8 mouse cellular contexts compared by ENCODE assay signal in genomic region chr9:15357484-15358275, GRCm38 (mm10). TPM values are rescaled to one million over a fixed set of nuclear protein-coding genes. Genes with fewer than 3 reads are reported as not detected.
DNase-seq lines count a peak whose midpoint lies in the region; ATAC-seq and TF ChIP-seq lines count a peak whose summit lies in the region.

Gene Cep295, minus strand, starts transcription at chr9:15357788.

- H3ac ChIP-seq in C2C12 (ENCODE audit: control insufficient read depth, insufficient read length, low read depth) (peak within 1 kb of the TSS; percentile 57), myocyte (ENCODE audit: control insufficient read depth, insufficient read length) (peak within 1 kb of the TSS; percentile 49)

- peak; percentile 53 for TF ChIP-seq POLR2A in brain, embryonic 14.5 days (IDR thresholded peaks at IDR 0.05; ENCODE audit: borderline replicate concordance, extremely low read depth, insufficient read depth, insufficient read length, poor library complexity, severe bottlenecking)
- peak; percentile 63; the same call in 1 of the 2 replicates for TF ChIP-seq POLR2A in liver, adult 2 months (IDR thresholded peaks at IDR 0.05; ENCODE audit: extremely low read depth, insufficient read depth, low read length)
- TF ChIP-seq POLR2A in myocyte (IDR thresholded peaks at IDR 0.05; ENCODE audit: insufficient read length, low read depth) = peak; percentile 99

- peaks cover 7% of the 10 kb centered on the region for H3K36me3 ChIP-seq in C2C12 (ENCODE audit: control insufficient read depth, insufficient read depth)
- peaks cover 28% of the 10 kb centered on the region for H3K36me3 ChIP-seq in erythroblast, embryonic 14.5 days (ENCODE audit: control insufficient read depth)
- H3K36me3 ChIP-seq in heart, embryonic 11.5 days (ENCODE audit: control insufficient read depth, insufficient read depth, low read length) = no peaks in the 10 kb centered on the region
- H3K36me3 ChIP-seq in kidney, embryonic 16.5 days (ENCODE audit: insufficient read depth, low read length) = 0 out of 2 replicates have a peak, but pooled peaks cover 2% of the 10 kb centered on the region
- no peaks in the 10 kb centered on the region for H3K36me3 ChIP-seq in liver, adult 2 months (ENCODE audit: control insufficient read depth, insufficient read depth, low read length)
- peaks cover 3% of the 10 kb centered on the region for H3K36me3 ChIP-seq in myocyte (ENCODE audit: control insufficient read depth, insufficient read depth)
- no peaks in the 10 kb centered on the region for H3K36me3 ChIP-seq in splenic B cell, adult 2 months (ENCODE audit: control insufficient read depth, insufficient read depth, low read length, poor library complexity, severe bottlenecking)

- H3K27me3 ChIP-seq in C2C12 (ENCODE audit: control insufficient read depth, insufficient read depth, insufficient read length) = no peaks in the 10 kb centered on the region
- 0 out of 2 replicates have a peak, but pooled peaks cover 4% of the 10 kb centered on the region for H3K27me3 ChIP-seq in erythroblast, embryonic 14.5 days (ENCODE audit: control insufficient read depth)
- no peaks in the 10 kb centered on the region for H3K27me3 ChIP-seq in heart, embryonic 11.5 days (ENCODE audit: control insufficient read depth, insufficient read depth, low read length)
- 0 out of 2 replicates have a peak, but pooled peaks cover 5% of the 10 kb centered on the region for H3K27me3 ChIP-seq in kidney, embryonic 16.5 days (ENCODE audit: insufficient read depth, low read length)
- no peaks in the 10 kb centered on the region for H3K27me3 ChIP-seq in liver, adult 2 months (ENCODE audit: control insufficient read depth, insufficient read depth, low read length)
- no peaks in the 10 kb centered on the region for H3K27me3 ChIP-seq in myocyte (ENCODE audit: control insufficient read depth, insufficient read depth, insufficient read length)
- H3K27me3 ChIP-seq in splenic B cell, adult 2 months (ENCODE audit: control insufficient read depth, insufficient read depth, low read length, poor library complexity, severe bottlenecking) = no peaks in the 10 kb centered on the region

- no peak for TF ChIP-seq CTCF in C2C12 (IDR thresholded peaks at IDR 0.05; ENCODE audit: control insufficient read depth, insufficient read depth, insufficient read length)
- no peak for TF ChIP-seq CTCF in brain, embryonic 14.5 days (IDR thresholded peaks at IDR 0.05; ENCODE audit: borderline replicate concordance, extremely low read depth, insufficient read depth, insufficient read length)
- TF ChIP-seq CTCF in liver, adult 2 months (IDR thresholded peaks at IDR 0.05; ENCODE audit: low read depth, low read length) = no peak

- H3K79me2 ChIP-seq in C2C12 (ENCODE audit: control insufficient read depth, insufficient read depth) (peaks cover 34% of the 10 kb centered on the region), myocyte (ENCODE audit: control insufficient read depth, insufficient read depth) (peaks cover 22% of the 10 kb centered on the region)
- no peaks in the 10 kb centered on the region for H3K79me2 ChIP-seq in liver, adult 2 months (ENCODE audit: control insufficient read depth, insufficient read depth, low read length)

- ATAC-seq in heart, embryonic 11.5 days (replicated peaks; ENCODE audit: insufficient number of reproducible peaks, low FRiP score, low TSS enrichment) = peak; percentile 99
- ATAC-seq in kidney, embryonic 16.5 days (ENCODE audit: low FRiP score, low TSS enrichment) = peak; percentile 99

- DNase-seq in brain, embryonic 14.5 days (ENCODE audit: low read depth) = peak; percentile 99
- DNase-seq in liver, adult 2 months (ENCODE audit: extremely low read depth, low read depth, low spot score) = peak; percentile 76
- peak; percentile 97 for DNase-seq in splenic B cell, adult 2 months (ENCODE audit: low read depth, low spot score)

- WGBS in heart, embryonic 11.5 days (ENCODE audit: insufficient replicate concordance) = 3% methylated on average over 56 of the region's 60 CpGs
- WGBS in kidney, embryonic 16.5 days = 3% methylated on average over 60 of the region's 60 CpGs
- 1% methylated on average over 60 of the region's 60 CpGs for WGBS in liver, adult 2 months

- peaks cover 27% of the 10 kb centered on the region for H3K4me1 ChIP-seq in erythroblast, embryonic 14.5 days (ENCODE audit: control insufficient read depth)
- peaks cover 4% of the 10 kb centered on the region for H3K4me1 ChIP-seq in heart, embryonic 11.5 days (ENCODE audit: control insufficient read depth, insufficient read depth, low read length)
- H3K4me1 ChIP-seq in kidney, embryonic 16.5 days (ENCODE audit: insufficient read depth, low read length) = peaks cover 16% of the 10 kb centered on the region
- H3K4me1 ChIP-seq in liver, adult 2 months (ENCODE audit: control insufficient read depth, insufficient read depth, low read length) = no peaks in the 10 kb centered on the region

- H3K9me3 ChIP-seq in erythroblast, embryonic 14.5 days (ENCODE audit: control insufficient read depth, low read length) = no peaks in the 10 kb centered on the region
- H3K9me3 ChIP-seq in heart, embryonic 11.5 days (replicated peaks; ENCODE audit: control insufficient read depth, low read length) = no peaks in the 10 kb centered on the region
- H3K9me3 ChIP-seq in kidney, embryonic 16.5 days (ENCODE audit: low read length) = no peaks in the 10 kb centered on the region

- H3K9ac ChIP-seq in heart, embryonic 11.5 days (ENCODE audit: low read depth, low read length) = peak within 1 kb of the TSS; percentile 89
- peak within 1 kb of the TSS; percentile 82 for H3K9ac ChIP-seq in kidney, embryonic 16.5 days (replicated peaks; ENCODE audit: low read length)
- peak within 1 kb of the TSS; percentile 62 for H3K9ac ChIP-seq in liver, adult 2 months (ENCODE audit: low read depth, low read length)

- H3K79me3 ChIP-seq in C2C12 (ENCODE audit: low read depth) = peaks cover 20% of the 10 kb centered on the region

- peak within 1 kb of the TSS; percentile 79 for H3K4me2 ChIP-seq in heart, embryonic 11.5 days
- H3K4me2 ChIP-seq in kidney, embryonic 16.5 days (replicated peaks; ENCODE audit: low read depth, low read length) = peak within 1 kb of the TSS; percentile 58
- H3K4me2 ChIP-seq in myocyte (ENCODE audit: low read depth) = peak within 1 kb of the TSS; percentile 69

- peak within 1 kb of the TSS; percentile 77 for H3K27ac ChIP-seq in heart, embryonic 11.5 days (ENCODE audit: low read depth, low read length)
- peak within 1 kb of the TSS; percentile 84 for H3K27ac ChIP-seq in kidney, embryonic 16.5 days (ENCODE audit: low read length)
- peak within 1 kb of the TSS; percentile 8; the same call in 1 of the 2 replicates for H3K27ac ChIP-seq in liver, adult 2 months (replicated peaks; ENCODE audit: insufficient read depth, low read depth, low read length)

- H3K4me3 ChIP-seq in C2C12 (ENCODE audit: insufficient read depth, poor library complexity, severe bottlenecking) (peak within 1 kb of the TSS; percentile 66), myocyte (peak within 1 kb of the TSS; percentile 47)
- peak within 1 kb of the TSS; percentile 79 for H3K4me3 ChIP-seq in erythroblast, embryonic 14.5 days (replicated peaks)
- H3K4me3 ChIP-seq in heart, embryonic 11.5 days (ENCODE audit: low read depth, low read length) = peak within 1 kb of the TSS; percentile 77
- H3K4me3 ChIP-seq in kidney, embryonic 16.5 days (ENCODE audit: low read length) = peak within 1 kb of the TSS; percentile 83
- peak within 1 kb of the TSS; percentile 71 for H3K4me3 ChIP-seq in liver, adult 2 months (ENCODE audit: insufficient read depth, low read depth, low read length)

TF ChIP-seq in C2C12, 6 proteins besides CTCF, POLR2A, EP300 and RAD21:
- no peak for TF ChIP-seq MAX (IDR thresholded peaks at IDR 0.05)
- peak; percentile 95 for TF ChIP-seq CEBPB (IDR thresholded peaks at IDR 0.05; ENCODE audit: low read depth)

TF ChIP-seq in myocyte, 11 proteins besides CTCF, POLR2A, EP300 and RAD21:
- TF ChIP-seq MYOG (IDR thresholded peaks at IDR 0.05; ENCODE audit: control insufficient read depth in 1 of 3, insufficient read depth in 1 of 3, insufficient read length in 2 of 3, low read depth in 2 of 3) = peak in 2 of 3 experiments; percentile 31 to 41
- TF ChIP-seq SRF (IDR thresholded peaks at IDR 0.05; ENCODE audit: control insufficient read depth, insufficient read length, low read depth) = peak; percentile 78
- no peak for TF ChIP-seq MAX (IDR thresholded peaks at IDR 0.05; ENCODE audit: low read depth)
- peak; percentile 95 for TF ChIP-seq E2F4 (IDR thresholded peaks at IDR 0.05; ENCODE audit: insufficient read depth)
- TF ChIP-seq POLR2AphosphoS2 (IDR thresholded peaks at IDR 0.05; ENCODE audit: insufficient read length, low read depth) = peak; percentile 99
- TF ChIP-seq USF1 (IDR thresholded peaks at IDR 0.05; ENCODE audit: low read depth) = no peak
- TF ChIP-seq TCF12 (IDR thresholded peaks at IDR 0.05; ENCODE audit: insufficient read depth, poor library complexity, severe bottlenecking) = no peak
- TF ChIP-seq TCF3 (IDR thresholded peaks at IDR 0.05; ENCODE audit: insufficient read length, low read depth) = no peak
- peak in 2 of 3 experiments; percentile 12 to 41 for TF ChIP-seq MYOD1 (IDR thresholded peaks at IDR 0.05; ENCODE audit: control insufficient read depth in 1 of 3, insufficient read length in 2 of 3, low read depth in 2 of 3)
- TF ChIP-seq CEBPB (IDR thresholded peaks at IDR 0.05; ENCODE audit: insufficient read depth, poor library complexity, severe bottlenecking) = peak; percentile 95
- peak; percentile 18 for TF ChIP-seq REST (IDR thresholded peaks at IDR 0.05; ENCODE audit: insufficient read depth, insufficient read length)
TF ChIP-seq in myocyte: peak in this region for 7.

RNA-seq across cellular contexts. Expression of gene Cep295, which starts in this region (rescaled TPM):
- polyA plus RNA-seq in C2C12 (2012; fragmentation: generic; extraction: Trizol) (3.7 TPM), myocyte (2012; fragmentation: generic; extraction: Trizol) (2.6 TPM)
- 24.1 and 27.9 TPM in 2 replicates for polyA plus RNA-seq in brain, embryonic 14.5 days (2012; rRNA removed)
- polyA plus RNA-seq in erythroblast, embryonic 14.5 days (2012) = 0.53 and 0.89 TPM in 2 replicates
- polyA plus RNA-seq in heart, embryonic 11.5 days (2014; fragmentation: Nextera tagmentation; extraction: Ambion mirVana) = 14.5 and 16.5 TPM in 2 replicates
- 14.5 and 19.2 TPM in 2 replicates for polyA plus RNA-seq in kidney, embryonic 16.5 days (2015; fragmentation: Nextera tagmentation; extraction: Ambion mirVana)
- 3.8 and 4.9 TPM in 2 replicates for total RNA-seq in liver, adult 2 months (2014; rRNA removed)
- polyA plus RNA-seq in liver, adult 2 months (2012; rRNA removed) = 0.47 and 1.5 TPM in 2 replicates

Comparison
In these comparisons a context has a peak if more than half of its experiments do, and no peak if none do; other contexts are left out.
1. Peak in every context shown above with its lines: DNase-seq, ATAC-seq, H3K4me3 ChIP-seq and H3K27ac ChIP-seq.
2. H3K27ac ChIP-seq: peak in every context shown above with its lines; median percentile 84 in kidney, embryonic 16.5 days; 77 in heart, embryonic 11.5 days; 8 in liver, adult 2 months.